Mouse (Mus musculus) heart, postnatal 0 days (tissue): ENCODE measurements at regions not wholly inside any gene's neighbourhood (a gene's known extent, or its start where the extent isn't known, plus 50 kb on each side); places are given as distances from the start of the nearest gene placed in this dataset.

Experiments used
- CTCF ChIP-seq: IDR thresholded peaks from 2 replicates; pipeline ENCODE4 v1.5.1; 2016; ENCODE audit warnings: antibody characterized with exemption, control low read depth, low read depth
- EP300 ChIP-seq: IDR thresholded peaks from 2 replicates; pipeline ENCODE4 v1.6.1; 2016; ENCODE audit warnings: antibody characterized with exemption, low read depth

- TF ChIP-seq CTCF (no peak), EP300 (peak; percentile 42; the same call in 1 of the 2 replicates)
Measured at GRCm38 (mm10) chr8:96237940-96238339, 349.6 kb upstream of the Got2 start.
